Mouse (Mus musculus) gastrocnemius, postnatal 4 days (tissue): ENCODE results near the gene Col9a2. TPM values are rescaled to one million over a fixed set of nuclear protein-coding genes. Genes with fewer than 3 reads are reported as not detected.

Source experiments
- DNase-seq, 2 experiments: peaks; one replicate each; pipeline ENCODE4 v3.0.0; 2021 to 2022; ENCODE audit warnings: low spot score in 2 of 2, mixed read lengths in 2 of 2
- total RNA-seq, 2 experiments: library from RNA; stranded (reverse); gene quantifications; 2 replicates each; pipeline ENCODE4 v1.2.3; 2021

Col9a2 gene
- total RNA-seq, 2 experiments from 2014 or later, result 2.2 to 3.8 TPM

DNA sequence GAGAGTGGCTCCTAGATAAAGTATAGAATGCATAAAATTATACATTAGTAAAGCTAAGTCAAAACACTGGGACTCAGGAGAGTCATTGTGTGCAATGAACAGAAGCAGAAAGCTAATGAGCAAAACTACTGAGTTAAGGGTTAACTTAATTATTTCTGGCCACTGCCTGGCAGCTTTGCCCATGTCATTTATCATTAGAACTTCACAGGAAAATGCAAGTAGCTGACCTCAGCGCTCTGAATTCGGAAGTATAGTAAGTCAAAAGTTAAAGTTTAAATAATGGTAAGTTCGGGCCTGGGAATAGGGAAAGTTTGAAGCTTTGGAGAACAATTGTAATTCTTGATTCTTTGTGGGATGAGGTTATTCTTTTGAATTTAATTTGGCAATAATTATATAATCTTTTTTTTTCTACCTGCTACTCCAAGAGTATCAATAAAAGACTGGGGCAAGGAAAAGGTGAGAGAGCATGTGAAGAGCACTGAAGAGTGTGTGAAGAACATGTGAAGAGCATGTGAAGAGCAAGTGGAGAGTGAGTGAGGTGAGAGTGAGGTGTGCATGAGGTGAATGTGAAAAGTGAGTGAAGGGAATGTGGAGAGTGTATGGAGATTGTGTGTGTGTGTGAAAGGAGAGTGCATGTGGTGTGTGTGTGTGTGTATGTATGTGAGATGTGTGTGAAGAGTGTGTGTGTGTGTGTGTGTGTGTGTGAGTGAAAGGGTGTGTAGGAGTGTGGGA is 38.9 kb downstream of the Col9a2 start:
- no peak for DNase-seq

DNA sequence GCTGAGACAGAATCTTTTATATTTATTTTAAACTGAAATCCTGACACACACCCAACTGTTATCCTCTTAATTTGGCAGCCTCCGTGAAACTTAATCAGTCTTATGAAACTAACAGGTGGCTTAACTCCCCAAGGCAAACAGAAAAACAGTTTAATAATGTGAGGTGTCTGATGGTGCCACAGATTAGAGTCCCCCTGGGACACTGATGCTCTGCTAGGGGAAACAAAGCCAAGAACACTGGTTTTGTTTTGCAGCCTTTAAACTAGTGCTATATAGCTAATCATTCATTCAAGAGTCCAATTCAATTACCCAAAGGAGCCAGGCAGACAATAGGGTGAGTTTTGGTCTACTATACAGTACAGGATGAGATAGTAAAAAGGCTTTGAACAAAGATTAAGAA is 41.2 kb downstream of the Col9a2 start:
- no peak for DNase-seq

DNA sequence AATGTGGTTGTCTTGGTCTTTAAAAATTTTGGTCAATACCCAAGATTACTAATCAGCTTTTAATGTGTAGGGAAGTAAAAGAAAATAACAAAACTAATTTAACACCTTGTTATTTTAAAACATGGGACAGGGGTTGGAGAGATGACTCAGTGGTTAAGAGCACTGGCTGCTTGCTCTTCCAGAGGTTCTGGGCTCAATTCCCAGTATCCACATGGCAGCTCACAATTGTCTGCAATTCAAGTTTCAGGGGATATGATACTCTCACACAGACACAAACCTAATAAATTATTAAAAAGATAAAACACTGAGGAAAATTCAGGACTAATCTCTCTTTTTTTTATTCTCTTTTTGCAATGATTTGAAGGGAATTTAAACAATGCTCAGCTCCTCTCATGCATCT is 45.3 kb downstream of the Col9a2 start:
- DNase-seq, result no peak

DNA sequence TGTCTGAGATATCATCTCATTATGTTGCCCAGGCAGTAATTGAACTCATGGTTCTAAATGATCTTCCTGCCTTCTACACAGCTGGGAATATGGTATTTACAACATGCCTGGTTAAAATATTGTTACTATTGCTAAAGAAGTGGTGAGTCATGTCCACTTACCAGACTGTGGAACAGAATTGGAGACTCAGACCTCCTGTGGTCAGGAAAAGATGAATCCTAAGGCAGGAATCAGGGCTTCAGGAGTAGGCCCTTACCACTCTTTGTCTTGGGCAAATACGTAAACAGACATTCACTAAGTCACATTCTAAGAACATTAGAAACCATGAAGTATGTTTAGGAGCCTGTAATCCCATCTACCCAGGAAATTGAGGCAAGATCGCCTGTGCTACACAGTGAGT is 49.5 kb downstream of the Col9a2 start:
- no peak for DNase-seq

DNA sequence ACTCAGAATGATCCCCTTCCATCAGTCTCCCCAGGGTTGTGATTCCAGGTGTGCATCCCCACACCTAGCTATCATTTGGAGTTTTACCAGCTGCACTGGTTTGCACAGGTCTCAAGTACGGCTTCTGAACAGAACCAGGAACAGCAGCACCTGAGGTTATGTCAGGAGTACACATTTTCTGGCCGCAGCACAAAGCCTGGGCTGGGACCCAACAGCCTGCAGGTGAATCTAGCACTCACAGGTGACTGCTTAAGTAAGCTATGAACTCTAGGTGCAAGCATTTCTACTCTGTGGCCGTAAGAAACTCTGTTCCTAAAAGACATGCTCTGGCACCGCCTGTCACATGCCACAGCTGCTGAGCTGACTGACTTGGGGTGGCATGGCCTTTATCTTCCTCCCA is 51.0 kb downstream of the Col9a2 start:
- no peak for DNase-seq

DNA sequence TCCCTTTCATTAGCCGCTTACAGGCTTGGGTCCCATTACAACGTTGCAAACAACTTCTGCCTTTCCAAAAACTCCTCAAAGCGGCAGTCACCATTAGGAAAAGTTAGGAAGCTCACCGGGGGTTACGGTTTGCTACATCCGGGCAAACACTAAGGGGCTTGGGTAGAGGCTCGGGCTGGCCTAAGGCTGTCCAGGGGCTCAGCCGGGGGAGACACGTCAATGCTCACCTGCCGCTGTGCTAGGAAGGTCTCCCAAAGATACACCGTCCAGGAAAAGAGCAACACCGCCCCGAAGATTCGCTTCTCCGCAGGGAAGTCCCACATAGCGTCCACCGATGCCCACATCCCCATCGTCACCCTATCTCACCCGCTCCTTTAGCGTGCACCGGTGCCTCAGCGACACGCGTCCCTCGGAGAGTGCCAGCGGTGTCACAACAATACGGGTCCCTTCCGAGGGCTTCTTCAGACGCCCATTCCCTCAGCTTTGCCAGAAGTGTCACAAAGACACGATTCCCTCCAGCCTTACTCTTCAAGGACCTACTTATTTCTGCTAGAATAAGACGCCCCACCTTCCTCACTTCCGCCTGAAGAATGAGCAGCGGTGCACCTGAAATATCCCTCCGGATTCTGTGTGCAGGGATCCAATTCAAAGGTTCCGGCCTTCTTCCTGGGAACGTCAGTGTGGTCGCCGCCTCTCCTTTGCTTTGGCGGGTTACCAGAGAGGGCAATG is 58.6 kb downstream of the Col9a2 start, which contains the start of gene Zmpste24:
Gene Zmpste24 (minus strand): TSS at position 592 of the 729 bp plus-strand sequence.
- peak; percentile 55 to 83 for DNase-seq

DNA sequence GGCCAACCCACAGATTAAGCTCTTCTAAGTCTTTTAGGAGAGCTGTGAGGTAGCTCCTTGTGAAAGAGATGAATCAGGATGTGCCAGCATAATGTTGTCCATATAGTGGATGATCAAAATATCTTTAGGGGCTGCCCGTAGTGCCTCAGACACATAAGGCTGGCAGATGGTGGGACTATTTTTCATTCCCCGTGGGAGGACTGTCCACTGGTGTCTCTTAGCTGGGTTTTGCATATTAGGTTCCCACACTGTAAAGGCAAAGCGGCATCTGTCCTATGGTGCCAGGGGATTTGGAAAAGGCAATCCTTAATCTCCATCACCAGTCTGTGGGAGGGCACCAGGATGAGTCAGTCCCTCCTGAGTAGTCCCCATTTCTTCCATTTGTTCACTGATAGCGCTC is 64.1 kb downstream of the Col9a2 start:
- DNase-seq, result no peak

Other genes starting within 250 kb of the Col9a2 start
- 10 to 100 TPM; 51.1 to 55.6 TPM for gene Nfyc, start 207.8 kb upstream of the Col9a2 start, total RNA-seq
- under 1 TPM; 0.47 to 0.52 TPM for gene Rims3, start 184.6 kb upstream of the Col9a2 start, total RNA-seq
- gene Exo5, start 114.4 kb upstream of the Col9a2 start, total RNA-seq, result 1 to 10 TPM; 7.4 to 7.9 TPM
- 1 to 10 TPM; 2.9 to 3.9 TPM for gene Zfp69, start 87.7 kb upstream of the Col9a2 start, total RNA-seq
- 10 to 100 TPM; 22.1 to 25.7 TPM for gene Smap2, start 22.1 kb upstream of the Col9a2 start, total RNA-seq
- 10 to 100 TPM; 23.0 to 24.0 TPM for gene Zmpste24, start 58.9 kb downstream of the Col9a2 start, total RNA-seq
- not detected for gene Tmco2, start 69.8 kb downstream of the Col9a2 start, total RNA-seq
- gene Rlf, start 175.7 kb downstream of the Col9a2 start, total RNA-seq, result 10 to 100 TPM; 18.2 to 21.3 TPM